Mouse (Mus musculus) forebrain, embryonic 10.5 days (tissue): ENCODE data around the gene Tspan15. TPM values are rescaled to one million over a fixed set of nuclear protein-coding genes. Genes with fewer than 3 reads are reported as not detected.

Experiments used
- DNase-seq: peaks from one replicate; pipeline ENCODE4 v3.0.0-alpha.2; 2017; ENCODE audit warnings: low spot score; ENCODE audit errors: extremely low spot score
- H3K27ac ChIP-seq: fragments of 300-500 bp; sonication (generic); 2 replicates; pipeline ENCODE4 v1.5.1; 2016; ENCODE audit warnings: mild to moderate bottlenecking
- H3K27me3 ChIP-seq: fragments of 300-500 bp; sonication (generic); 2 replicates; pipeline ENCODE4 v1.6.1; 2016; ENCODE audit warnings: mild to moderate bottlenecking; ENCODE audit not compliant: poor library complexity, severe bottlenecking
- H3K36me3 ChIP-seq: fragments of 300-500 bp; sonication (generic); replicated peaks from 2 replicates; pipeline ENCODE4 v1.6.1; 2016; ENCODE audit warnings: mild to moderate bottlenecking, moderate library complexity
- H3K4me1 ChIP-seq: fragments of 300-500 bp; sonication (generic); 2 replicates; pipeline ENCODE4 v1.6.1; 2016
- H3K4me3 ChIP-seq: fragments of 300-500 bp; sonication (generic); 2 replicates; pipeline ENCODE4 v1.5.1; 2016; ENCODE audit warnings: mild to moderate bottlenecking, moderate library complexity
- H3K9me3 ChIP-seq: fragments of 300-500 bp; sonication (generic); 2 replicates; pipeline ENCODE4 v1.6.1; 2016; ENCODE audit warnings: mild to moderate bottlenecking, moderate library complexity
- WGBS: fragments of 180-500 bp; shearing (Covaris S2); methylation state at CpG from one replicate; pipeline ENCODE4 v1.1.7; 2016; 5-methylcytosine and 5-hydroxymethylcytosine counted together
- polyA plus RNA-seq: library from polyadenylated mRNA; unstranded; fragments of >200 nt; fragmentation: Nextera tagmentation; extraction: Ambion mirVana; gene quantifications from 2 replicates; pipeline ENCODE4 v1.2.1, GENCODE M21; 2016

Tspan15 gene
- polyA plus RNA-seq, 1 experiment from 2014 or later, result 20.3 TPM

- Histone ChIP-seq H3K27me3 (no peaks in the 10 kb centered on the region), H3K36me3 (no peaks in the 10 kb centered on the region), H3K4me3 (no peak overlapping the region), H3K27ac (no peak overlapping the region), H3K9me3 (no peaks in the 10 kb centered on the region), H3K4me1 (peaks cover 17% of the 10 kb centered on the region)
- DNase-seq, result no peak
- 86% methylated on average over 17 of the region's 17 CpGs for WGBS
Measured at GRCm38 (mm10) chr10:62222777-62223176, 8.3 kb downstream of the Tspan15 start.

GRCm38 (mm10) chr10:62221647-62222046 lies 9.4 kb downstream of the Tspan15 start:
- 84% methylated on average over 2 of the region's 2 CpGs for WGBS

GRCm38 (mm10) chr10:62220732-62221514 lies 10.1 kb downstream of the Tspan15 start:
- H3K4me1 ChIP-seq, result peaks cover 24% of the 10 kb centered on the region
- H3K27ac ChIP-seq, result no peak overlapping the region
- no peak overlapping the region for H3K4me3 ChIP-seq
- no peaks in the 10 kb centered on the region for H3K36me3 ChIP-seq
- 80% methylated on average over 8 of the region's 8 CpGs for WGBS
- H3K27me3 ChIP-seq, result no peaks in the 10 kb centered on the region
- no peaks in the 10 kb centered on the region for H3K9me3 ChIP-seq
- no peak for DNase-seq

More at GRCm38 (mm10) chr10:62221647-62222046, 9.4 kb downstream of the Tspan15 start:
- DNase-seq, result no peak
- no peaks in the 10 kb centered on the region for H3K36me3 ChIP-seq
- H3K4me1 ChIP-seq, result peaks cover 28% of the 10 kb centered on the region
- H3K9me3 ChIP-seq, result no peaks in the 10 kb centered on the region
- H3K4me3 ChIP-seq, result no peak overlapping the region
- no peaks in the 10 kb centered on the region for H3K27me3 ChIP-seq
- H3K27ac ChIP-seq, result no peak overlapping the region

GRCm38 (mm10) chr10:62218789-62219172 lies 12.3 kb downstream of the Tspan15 start:
- WGBS, result 86% methylated on average over 7 of the region's 7 CpGs
- H3K27ac ChIP-seq, result no peak overlapping the region
- no peak for DNase-seq

GRCm38 (mm10) chr10:62218044-62218788 lies 12.8 kb downstream of the Tspan15 start:
- Histone ChIP-seq H3K4me3 (no peak overlapping the region), H3K4me1 (peaks cover 14% of the 10 kb centered on the region), H3K9me3 (no peaks in the 10 kb centered on the region), H3K27ac (no peak overlapping the region), H3K27me3 (no peaks in the 10 kb centered on the region), H3K36me3 (no peaks in the 10 kb centered on the region)
- no peak for DNase-seq
- 92% methylated on average over 19 of the region's 19 CpGs for WGBS

More at GRCm38 (mm10) chr10:62218789-62219172, 12.3 kb downstream of the Tspan15 start:
- no peaks in the 10 kb centered on the region for H3K36me3 ChIP-seq
- no peak overlapping the region for H3K4me3 ChIP-seq
- H3K27me3 ChIP-seq, result no peaks in the 10 kb centered on the region
- H3K4me1 ChIP-seq, result peaks cover 14% of the 10 kb centered on the region
- no peaks in the 10 kb centered on the region for H3K9me3 ChIP-seq

GRCm38 (mm10) chr10:62217196-62217595 lies 13.9 kb downstream of the Tspan15 start:
- Histone ChIP-seq H3K4me1 (peaks cover 14% of the 10 kb centered on the region), H3K9me3 (no peaks in the 10 kb centered on the region), H3K27me3 (no peaks in the 10 kb centered on the region), H3K4me3 (no peak overlapping the region), H3K36me3 (no peaks in the 10 kb centered on the region), H3K27ac (peak overlapping the region; percentile 75)
- WGBS, result 52% methylated on average over 8 of the region's 8 CpGs
- no peak for DNase-seq

- 58% methylated on average over 5 of the region's 5 CpGs for WGBS
- peaks cover 15% of the 10 kb centered on the region for H3K4me1 ChIP-seq
- no peak overlapping the region for H3K4me3 ChIP-seq
- no peaks in the 10 kb centered on the region for H3K36me3 ChIP-seq
- no peaks in the 10 kb centered on the region for H3K27me3 ChIP-seq
- H3K27ac ChIP-seq, result peak overlapping the region; percentile 75
- H3K9me3 ChIP-seq, result no peaks in the 10 kb centered on the region
- DNase-seq, result no peak
Measured at GRCm38 (mm10) chr10:62216595-62216994, 14.5 kb downstream of the Tspan15 start.

- no peaks in the 10 kb centered on the region for H3K27me3 ChIP-seq
- WGBS, result 95% methylated on average over 8 of the region's 8 CpGs
- H3K27ac ChIP-seq, result no peak overlapping the region
- H3K9me3 ChIP-seq, result no peaks in the 10 kb centered on the region
- H3K4me1 ChIP-seq, result peaks cover 24% of the 10 kb centered on the region
- no peak for DNase-seq
- no peak overlapping the region for H3K4me3 ChIP-seq
- H3K36me3 ChIP-seq, result no peaks in the 10 kb centered on the region
Measured at GRCm38 (mm10) chr10:62215633-62216032, 15.4 kb downstream of the Tspan15 start.

GRCm38 (mm10) chr10:62215169-62215616 lies 15.9 kb downstream of the Tspan15 start:
- Histone ChIP-seq H3K27me3 (no peaks in the 10 kb centered on the region), H3K27ac (no peak overlapping the region), H3K4me3 (no peak overlapping the region), H3K4me1 (peaks cover 28% of the 10 kb centered on the region), H3K9me3 (no peaks in the 10 kb centered on the region), H3K36me3 (no peaks in the 10 kb centered on the region)
- no peak for DNase-seq
- WGBS, result 55% methylated on average over 5 of the region's 5 CpGs

- DNase-seq, result no peak
- Histone ChIP-seq H3K27ac (no peak overlapping the region), H3K4me3 (no peak overlapping the region), H3K36me3 (no peaks in the 10 kb centered on the region), H3K9me3 (no peaks in the 10 kb centered on the region), H3K4me1 (peaks cover 15% of the 10 kb centered on the region), H3K27me3 (no peaks in the 10 kb centered on the region)
- WGBS, result 79% methylated on average over 6 of the region's 6 CpGs
Measured at GRCm38 (mm10) chr10:62211310-62211709, 19.7 kb downstream of the Tspan15 start.

GRCm38 (mm10) chr10:62208241-62208896 lies 22.7 kb downstream of the Tspan15 start:
- Histone ChIP-seq H3K27me3 (no peaks in the 10 kb centered on the region), H3K4me3 (no peak overlapping the region), H3K4me1 (peaks cover 15% of the 10 kb centered on the region), H3K36me3 (no peaks in the 10 kb centered on the region), H3K9me3 (no peaks in the 10 kb centered on the region), H3K27ac (no peak overlapping the region)
- WGBS, result 85% methylated on average over 10 of the region's 10 CpGs
- DNase-seq, result no peak

GRCm38 (mm10) chr10:62202574-62202973 lies 28.5 kb downstream of the Tspan15 start:
- Histone ChIP-seq H3K27ac (no peak overlapping the region), H3K36me3 (no peaks in the 10 kb centered on the region), H3K4me1 (0 out of 2 replicates have a peak, but pooled peaks cover 2% of the 10 kb centered on the region), H3K9me3 (no peaks in the 10 kb centered on the region), H3K27me3 (no peaks in the 10 kb centered on the region), H3K4me3 (no peak overlapping the region)
- no peak for DNase-seq
- WGBS, result 88% methylated on average over 6 of the region's 6 CpGs
